Mouse (Mus musculus): ENCODE results near the gene Ciita. TPM values are rescaled to one million over a fixed set of nuclear protein-coding genes. Genes with fewer than 3 reads are reported as not detected.

Gene Ciita
- total and polyA plus RNA-seq, 2 experiments from 2014 or later = under 0.01 to 0.26 TPM

- ATAC-seq (ENCODE audit: low FRiP score) (no peak), DNase-seq (ENCODE audit: low spot score) (no peak)
- Histone ChIP-seq H3K4me1 (ENCODE audit: insufficient read depth, low read length) (no peaks in the 10 kb centered on the region), H3K9me3 (ENCODE audit: low read length) (no peaks in the 10 kb centered on the region), H3K27me3 (ENCODE audit: insufficient read depth, low read length) (no peaks in the 10 kb centered on the region), H3K4me2 (ENCODE audit: low read depth, low read length, poor library complexity, severe bottlenecking) (no peak overlapping the region), H3K36me3 (ENCODE audit: insufficient read depth, low read length) (no peaks in the 10 kb centered on the region), H3K27ac (ENCODE audit: low read depth, low read length) (no peak overlapping the region), H3K4me3 (ENCODE audit: low read depth, low read length) (no peak overlapping the region), H3K9ac (replicated peaks; ENCODE audit: low read length, poor library complexity, severe bottlenecking) (no peak overlapping the region)
- 87% methylated on average over 2 of the region's 2 CpGs for WGBS
- TF ChIP-seq CTCF (IDR thresholded peaks at IDR 0.05) = no peak
These were observed 74.0 kb downstream of the Ciita start for GRCm38 (mm10) chr16:10553858-10554257.

- Histone ChIP-seq H3K4me2 (ENCODE audit: low read depth, low read length, poor library complexity, severe bottlenecking) (no peak overlapping the region), H3K9ac (replicated peaks; ENCODE audit: low read length, poor library complexity, severe bottlenecking) (no peak overlapping the region), H3K4me3 (ENCODE audit: low read depth, low read length) (no peak overlapping the region), H3K36me3 (ENCODE audit: insufficient read depth, low read length) (peaks cover 19% of the 10 kb centered on the region), H3K27ac (ENCODE audit: low read depth, low read length) (no peak overlapping the region), H3K27me3 (ENCODE audit: insufficient read depth, low read length) (no peaks in the 10 kb centered on the region), H3K9me3 (ENCODE audit: low read length) (no peaks in the 10 kb centered on the region), H3K4me1 (ENCODE audit: insufficient read depth, low read length) (no peaks in the 10 kb centered on the region)
- no peak for ATAC-seq (ENCODE audit: low FRiP score)
- WGBS = 94% methylated on average over 8 of the region's 8 CpGs
- DNase-seq (ENCODE audit: low spot score) = no peak
- no peak for TF ChIP-seq CTCF (IDR thresholded peaks at IDR 0.05)
These were observed 80.1 kb downstream of the Ciita start for GRCm38 (mm10) chr16:10559991-10560390.

GRCm38 (mm10) chr16:10565278-10565885 lies 85.5 kb downstream of the Ciita start:
- Histone ChIP-seq H3K4me2 (ENCODE audit: low read depth, low read length, poor library complexity, severe bottlenecking) (no peak overlapping the region), H3K9me3 (ENCODE audit: low read length) (no peaks in the 10 kb centered on the region), H3K4me1 (ENCODE audit: insufficient read depth, low read length) (no peaks in the 10 kb centered on the region), H3K36me3 (ENCODE audit: insufficient read depth, low read length) (peaks cover 31% of the 10 kb centered on the region), H3K9ac (replicated peaks; ENCODE audit: low read length, poor library complexity, severe bottlenecking) (no peak overlapping the region), H3K27me3 (ENCODE audit: insufficient read depth, low read length) (no peaks in the 10 kb centered on the region), H3K4me3 (ENCODE audit: low read depth, low read length) (no peak overlapping the region), H3K27ac (ENCODE audit: low read depth, low read length) (no peak overlapping the region)
- WGBS = 41% methylated on average over 4 of the region's 4 CpGs
- DNase-seq (ENCODE audit: low spot score) (peak; percentile 79), ATAC-seq (ENCODE audit: low FRiP score) (0 out of 2 replicates have a peak, but pooled peaks have one; percentile 47)
- peak; percentile 91 for TF ChIP-seq CTCF (IDR thresholded peaks at IDR 0.05)

GRCm38 (mm10) chr16:10567153-10567552 lies 87.3 kb downstream of the Ciita start:
- 90% methylated on average over 4 of the region's 4 CpGs for WGBS
- no peak for DNase-seq (ENCODE audit: low spot score)
- Histone ChIP-seq H3K27me3 (ENCODE audit: insufficient read depth, low read length) (no peaks in the 10 kb centered on the region), H3K9ac (replicated peaks; ENCODE audit: low read length, poor library complexity, severe bottlenecking) (no peak overlapping the region), H3K4me2 (ENCODE audit: low read depth, low read length, poor library complexity, severe bottlenecking) (no peak overlapping the region), H3K4me1 (ENCODE audit: insufficient read depth, low read length) (no peaks in the 10 kb centered on the region), H3K36me3 (ENCODE audit: insufficient read depth, low read length) (peaks cover 41% of the 10 kb centered on the region), H3K9me3 (ENCODE audit: low read length) (no peaks in the 10 kb centered on the region), H3K4me3 (ENCODE audit: low read depth, low read length) (no peak overlapping the region), H3K27ac (ENCODE audit: low read depth, low read length) (no peak overlapping the region)
- no peak for ATAC-seq (ENCODE audit: low FRiP score)
- TF ChIP-seq CTCF (IDR thresholded peaks at IDR 0.05) = no peak

- H3K4me1 ChIP-seq (ENCODE audit: insufficient read depth, low read length) = no peaks in the 10 kb centered on the region
- H3K27me3 ChIP-seq (ENCODE audit: insufficient read depth, low read length) = no peaks in the 10 kb centered on the region
- no peak for TF ChIP-seq CTCF (IDR thresholded peaks at IDR 0.05)
- WGBS = 90% methylated on average over 5 of the region's 5 CpGs
- H3K4me3 ChIP-seq (ENCODE audit: low read depth, low read length) = no peak overlapping the region
- DNase-seq (ENCODE audit: low spot score) (no peak), ATAC-seq (ENCODE audit: low FRiP score) (no peak)
- no peak overlapping the region for H3K4me2 ChIP-seq (ENCODE audit: low read depth, low read length, poor library complexity, severe bottlenecking)
- no peak overlapping the region for H3K27ac ChIP-seq (ENCODE audit: low read depth, low read length)
- H3K9me3 ChIP-seq (ENCODE audit: low read length) = no peaks in the 10 kb centered on the region
- peaks cover 44% of the 10 kb centered on the region for H3K36me3 ChIP-seq (ENCODE audit: insufficient read depth, low read length)
- no peak overlapping the region for H3K9ac ChIP-seq (replicated peaks; ENCODE audit: low read length, poor library complexity, severe bottlenecking)
These were observed 90.0 kb downstream of the Ciita start for GRCm38 (mm10) chr16:10569809-10570395.

- Histone ChIP-seq H3K4me3 (ENCODE audit: low read depth, low read length) (no peak overlapping the region), H3K27me3 (ENCODE audit: insufficient read depth, low read length) (no peaks in the 10 kb centered on the region), H3K9ac (replicated peaks; ENCODE audit: low read length, poor library complexity, severe bottlenecking) (no peak overlapping the region), H3K9me3 (ENCODE audit: low read length) (no peaks in the 10 kb centered on the region), H3K4me1 (ENCODE audit: insufficient read depth, low read length) (no peaks in the 10 kb centered on the region), H3K36me3 (ENCODE audit: insufficient read depth, low read length) (peaks cover 49% of the 10 kb centered on the region), H3K4me2 (ENCODE audit: low read depth, low read length, poor library complexity, severe bottlenecking) (no peak overlapping the region), H3K27ac (ENCODE audit: low read depth, low read length) (no peak overlapping the region)
- DNase-seq (ENCODE audit: low spot score) = no peak
- ATAC-seq (ENCODE audit: low FRiP score) = no peak
- no peak for TF ChIP-seq CTCF (IDR thresholded peaks at IDR 0.05)
- WGBS = 80% methylated on average over 1 of the region's 1 CpGs
These were observed 90.8 kb downstream of the Ciita start for GRCm38 (mm10) chr16:10570708-10571107.

All from midbrain, postnatal 0 days (tissue).